ENCODE assay signal across 10 mouse cellular contexts in genomic region chr10:69262918-69263822, GRCm38 (mm10). TPM values are rescaled to one million over a fixed set of nuclear protein-coding genes. Genes with fewer than 3 reads are reported as not detected.
DNase-seq lines count a peak whose midpoint lies in the region; ATAC-seq and TF ChIP-seq lines count a peak whose summit lies in the region.
"Had no signal": no experiment of that assay in that cellular context is flagged by ENCODE, and none has a peak within 500 bp of the region (broad histone marks: within the 10 kb centered on the region; RNA-seq: fewer than 3 reads in every experiment).

No protein-coding gene starts in this region.

- TF ChIP-seq EP300 in lung, postnatal 0 days (IDR thresholded peaks at IDR 0.05) = no peak

- H3K27me3 ChIP-seq in heart, embryonic 12.5 days (replicated peaks) = no peaks in the 10 kb centered on the region
- no peaks in the 10 kb centered on the region for H3K27me3 ChIP-seq in lung, postnatal 0 days (replicated peaks; ENCODE audit: insufficient read depth, low read length)
- H3K27me3 ChIP-seq in cerebellum, adult 2 months (ENCODE audit: control insufficient read depth, insufficient read depth, low read length) = no peaks in the 10 kb centered on the region
- H3K27me3 ChIP-seq: limb, embryonic 15.5 days had no signal

- peak overlapping the region; percentile 57 for H3K4me2 ChIP-seq in heart, embryonic 12.5 days
- peak overlapping the region; percentile 27; the same call in 1 of the 2 replicates for H3K4me2 ChIP-seq in lung, postnatal 0 days (replicated peaks; ENCODE audit: low read depth, low read length)
- H3K4me2 ChIP-seq: limb, embryonic 15.5 days had no signal

- peaks cover 17% of the 10 kb centered on the region for H3K36me3 ChIP-seq in heart, embryonic 12.5 days
- H3K36me3 ChIP-seq in lung, postnatal 0 days (ENCODE audit: insufficient read depth, low read length) = no peaks in the 10 kb centered on the region

- H3K4me1 ChIP-seq in heart, embryonic 12.5 days (replicated peaks) = peaks cover 64% of the 10 kb centered on the region
- no peaks in the 10 kb centered on the region for H3K4me1 ChIP-seq in lung, postnatal 0 days (ENCODE audit: insufficient read depth, low read depth, low read length)
- H3K4me1 ChIP-seq in cerebellum, adult 2 months (ENCODE audit: control insufficient read depth, insufficient read depth, low read length) = no peaks in the 10 kb centered on the region

- H3K9me3 ChIP-seq in heart, embryonic 12.5 days (replicated peaks) = no peaks in the 10 kb centered on the region
- no peaks in the 10 kb centered on the region for H3K9me3 ChIP-seq in lung, postnatal 0 days (ENCODE audit: low read length)
- H3K9me3 ChIP-seq: limb, embryonic 15.5 days had no signal

- no peak overlapping the region for H3K9ac ChIP-seq in heart, embryonic 12.5 days
- H3K9ac ChIP-seq in lung, postnatal 0 days (replicated peaks; ENCODE audit: low read depth) = no peak overlapping the region
- H3K9ac ChIP-seq: limb, embryonic 15.5 days had no signal

- TF ChIP-seq CTCF in lung, postnatal 0 days (IDR thresholded peaks at IDR 0.05) = no peak
- TF ChIP-seq CTCF in cerebellum, adult 2 months (IDR thresholded peaks at IDR 0.05; ENCODE audit: borderline replicate concordance, insufficient read depth, low read depth, low read length) = no peak

- WGBS in heart, embryonic 12.5 days = 31% methylated on average over 14 of the region's 14 CpGs
- 42% methylated on average over 14 of the region's 14 CpGs for WGBS in lung, postnatal 0 days
- WGBS in cerebellum, adult 2 months = 67% methylated on average over 14 of the region's 14 CpGs

- no peak for TF ChIP-seq POLR2A in cerebellum, adult 2 months (IDR thresholded peaks at IDR 0.05; ENCODE audit: borderline replicate concordance, insufficient read depth, low read length)

- no peak overlapping the region for H3K4me3 ChIP-seq in heart, embryonic 12.5 days
- no peak overlapping the region for H3K4me3 ChIP-seq in lung, postnatal 0 days (ENCODE audit: low read depth, low read length)
- no peak overlapping the region for H3K4me3 ChIP-seq in cerebellum, adult 2 months (replicated peaks; ENCODE audit: insufficient read depth, low read depth, low read length)
- H3K4me3 ChIP-seq: limb, embryonic 15.5 days had no signal

- no peak for DNase-seq in heart, adult 8-10 months (ENCODE audit: low spot score)
- DNase-seq in lung, postnatal 0 days (ENCODE audit: low spot score) = peak; percentile 46
- no peak for DNase-seq in lung, postnatal 36 days
- peak; percentile 67 for DNase-seq in kidney, postnatal 14 days
- DNase-seq in thymus, postnatal 0 days (ENCODE audit: low spot score) = no peak
- no peak for DNase-seq in cerebellum, adult 2 months
- DNase-seq: cerebellum, postnatal 25 days had no signal

- peak; percentile 31; the same call in 1 of the 2 replicates for ATAC-seq in heart, embryonic 12.5 days (ENCODE audit: insufficient number of reproducible peaks, low FRiP score)
- no peak; the same call in 1 of the 2 replicates for ATAC-seq in lung, postnatal 0 days
- ATAC-seq in megakaryocyte-erythroid progenitor cell, adult 5-6 weeks (replicated peaks; ENCODE audit: low FRiP score, low TSS enrichment, poor library complexity, severe bottlenecking) = no peak

- H3K27ac ChIP-seq in heart, embryonic 12.5 days (ENCODE audit: poor library complexity, severe bottlenecking) = peak overlapping the region; percentile 83
- H3K27ac ChIP-seq in lung, postnatal 0 days (ENCODE audit: low read length) = no peak overlapping the region
- H3K27ac ChIP-seq in cerebellum, adult 2 months (ENCODE audit: insufficient read depth, low read length) = no peak overlapping the region
- H3K27ac ChIP-seq: limb, embryonic 15.5 days had no signal

RNA-seq across cellular contexts. Expression of gene A930033H14Rik, which starts 50.3 kb away (rescaled TPM):
- 1.9 TPM in 2 replicates for polyA plus RNA-seq in heart, embryonic 12.5 days (2016; fragmentation: Nextera tagmentation; extraction: Ambion mirVana)
- 1 to 10 TPM in 2 of 4 experiments, under 1 TPM in 2; 0.75 to 1.7 (median 1.1) TPM for total RNA-seq in heart, adult 8-10 months (2022)
- 0.90 and 1.00 TPM in 2 replicates for polyA plus RNA-seq in lung, postnatal 0 days (2015; fragmentation: Nextera tagmentation; extraction: Ambion mirVana)
- total RNA-seq in megakaryocyte-erythroid progenitor cell, adult 5-6 weeks (2014; fragmentation: Nextera tagmentation) = 0.46 TPM in 1 of 2 replicates, not detected in the other
- 0.08 and 0.42 TPM in 2 replicates for total RNA-seq in megakaryocyte-erythroid progenitor cell, adult 5-6 weeks (2017)
- polyA plus RNA-seq in thymus, postnatal 0 days (2015; fragmentation: Nextera tagmentation; extraction: Ambion mirVana) = 0.36 TPM in 2 replicates
- 0.92 and 1.0 TPM in 2 replicates for polyA plus RNA-seq in cerebellum, adult 2 months (2012; rRNA removed)

Comparison
In these comparisons a context has a peak if more than half of its experiments do, and no peak if none do; other contexts are left out.
1. DNase-seq: peak in lung, postnatal 0 days (single experiment) and kidney, postnatal 14 days (single experiment); none in heart, adult 8-10 months (single experiment), lung, postnatal 36 days (single experiment), thymus, postnatal 0 days (single experiment) and cerebellum, adult 2 months (0 of 2).